Mouse (Mus musculus): ENCODE measurements at regions not wholly inside any gene's neighbourhood (a gene's known extent, or its start where the extent isn't known, plus 50 kb on each side); places are given as distances from the start of the nearest gene placed in this dataset.

- in situ Hi-C loops (cut with MboI, MseI): no loop called here
Observed at GRCm38 (mm10) chr4:35640866-35641265, 414.9 kb upstream of the C9orf72 start.

DNA sequence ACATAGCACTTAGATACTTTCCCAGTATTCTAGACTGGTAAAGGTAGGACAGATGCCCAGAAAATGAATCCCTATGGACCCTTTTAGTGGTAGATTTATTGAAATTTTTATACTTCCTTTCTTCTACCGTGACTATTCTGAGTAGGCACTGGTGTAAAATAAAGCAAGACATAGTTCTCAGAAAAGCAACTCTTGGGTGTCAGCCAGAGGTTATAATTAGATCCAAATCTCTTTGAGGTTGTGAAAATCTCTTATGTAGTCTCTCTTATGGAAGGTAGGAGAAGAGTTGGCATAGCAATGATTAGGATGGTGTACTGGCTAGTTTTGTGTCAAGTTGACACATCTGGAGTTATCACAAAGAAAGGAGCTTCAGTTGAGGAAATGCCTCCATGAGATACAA is 380.2 kb upstream of the C9orf72 start:
- in situ Hi-C loops (cut with MboI, MseI): no loop called here

DNA sequence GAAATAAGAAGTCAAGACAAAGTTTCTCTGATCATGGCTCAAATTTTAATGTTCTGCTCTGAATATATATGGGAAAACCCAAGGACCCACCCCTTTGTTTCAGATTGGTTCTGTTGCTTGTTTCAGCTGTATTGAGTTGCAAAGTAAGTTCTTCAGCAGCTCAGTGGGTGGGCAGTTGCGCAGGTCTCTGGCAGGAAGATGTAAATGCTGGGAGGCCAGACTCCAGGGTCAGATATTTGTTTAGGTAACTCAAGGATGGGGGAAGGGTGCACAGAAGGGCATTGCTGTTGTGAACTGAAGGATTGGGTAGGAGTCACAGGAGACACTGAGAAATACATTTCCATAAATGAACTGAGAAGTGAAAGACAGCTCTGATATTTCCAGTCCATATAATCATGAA is 352.1 kb upstream of the C9orf72 start:
- in situ Hi-C loops (cut with MboI, MseI): loop anchor here (10.0 kb wide), 1 partner anchor 107 kb away; no protein-coding TSS in a partner anchor

- in situ Hi-C loops (cut with MboI, MseI): loop anchor here (10.0 kb wide), 1 partner anchor 109 kb away; no protein-coding TSS in a partner anchor
Observed at GRCm38 (mm10) chr4:35575179-35575974, 349.4 kb upstream of the C9orf72 start.

- in situ Hi-C loops (cut with MboI, MseI): loop anchor here (10.0 kb wide), 1 partner anchor 113 kb away; no protein-coding TSS in a partner anchor
Observed at GRCm38 (mm10) chr4:35571541-35572447, 345.8 kb upstream of the C9orf72 start.

DNA sequence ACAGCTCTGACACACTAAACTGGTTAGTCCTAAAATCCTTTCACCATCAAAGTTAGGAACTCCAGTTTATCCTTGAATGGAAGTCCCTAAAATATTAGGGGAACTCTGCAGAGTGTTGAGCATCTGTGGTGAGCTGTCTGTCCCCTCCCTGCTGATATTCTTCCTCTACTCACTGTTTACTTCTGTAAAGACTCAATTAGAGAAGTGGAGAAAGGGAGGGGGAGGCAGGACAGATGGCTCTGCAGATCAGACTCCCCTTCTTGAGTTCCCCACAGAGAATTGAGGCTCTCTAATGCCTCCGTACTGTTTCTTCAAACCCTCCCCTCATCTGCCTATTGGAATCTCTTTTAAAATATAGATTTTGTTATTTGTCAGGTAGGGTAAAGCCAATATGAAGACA is 335.3 kb upstream of the C9orf72 start:
- in situ Hi-C loops (cut with MboI, MseI): no loop called here

DNA sequence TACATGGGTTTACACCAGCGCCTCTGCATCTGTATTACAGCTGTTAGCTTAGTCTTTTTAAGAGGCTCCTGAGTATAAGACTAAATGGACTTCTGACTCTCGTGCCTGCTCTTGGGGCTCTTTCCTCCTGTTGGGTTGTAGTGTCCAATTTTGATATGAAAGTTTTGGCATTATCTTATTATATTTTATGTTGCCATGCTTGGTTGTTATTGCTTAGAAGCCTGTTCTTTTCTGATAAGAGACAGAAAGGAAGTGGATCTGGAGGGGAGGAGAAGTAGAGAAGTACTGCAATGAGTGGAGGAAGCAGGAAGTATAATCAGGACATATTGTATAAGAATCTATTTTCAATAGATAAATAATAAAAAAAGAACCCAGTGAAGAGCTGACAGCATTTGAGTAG is 334.0 kb upstream of the C9orf72 start:
- in situ Hi-C loops (cut with MboI, MseI): no loop called here

DNA sequence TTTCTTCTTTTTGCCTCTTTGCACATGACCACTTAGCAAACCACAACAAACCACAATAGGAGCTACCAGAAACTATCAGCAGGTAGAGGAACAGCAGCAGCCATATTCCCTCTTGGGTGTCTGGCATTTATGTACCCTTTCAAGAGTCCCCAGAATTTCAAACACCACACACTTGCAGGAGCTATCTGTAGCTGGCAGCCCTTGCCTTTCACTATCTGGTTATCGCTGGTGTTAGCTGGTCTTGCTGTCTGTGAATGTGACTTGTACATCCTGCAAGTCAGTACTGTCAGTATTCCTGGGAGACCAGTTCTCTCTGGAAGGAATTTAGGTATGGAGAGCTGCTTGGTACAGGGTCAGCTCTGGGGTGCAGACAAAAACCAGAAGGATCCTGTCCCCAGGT is 327.3 kb upstream of the C9orf72 start:
- in situ Hi-C loops (cut with MboI, MseI): loop anchor here (10.0 kb wide), 1 partner anchor 1901 kb away; no protein-coding TSS in a partner anchor

- in situ Hi-C loops (cut with MboI, MseI): loop anchor here (10.0 kb wide), 1 partner anchor 1903 kb away; no protein-coding TSS in a partner anchor
Observed at GRCm38 (mm10) chr4:35551988-35552387, 326.0 kb upstream of the C9orf72 start.

GRCm38 (mm10) chr4:35534565-35535279 is 308.7 kb upstream of the C9orf72 start:
- in situ Hi-C loops (cut with MboI, MseI): no loop called here

- in situ Hi-C loops (cut with MboI, MseI): no loop called here
Observed at GRCm38 (mm10) chr4:35534154-35534553, 308.2 kb upstream of the C9orf72 start.

Measured in regulatory T cell (primary cell).